Mouse (Mus musculus): ENCODE measurements around the gene 1600015I10Rik. TPM values are rescaled to one million over a fixed set of nuclear protein-coding genes. Genes with fewer than 3 reads are reported as not detected.
"Not testable (repeated sequence)": the region's sequence is repeated elsewhere in the genome, so short reads cannot be mapped to it uniquely, and the experiment has no call there.

Gene 1600015I10Rik
- polyA plus RNA-seq (2012; rRNA removed) = 0.08 and 0.13 TPM in 2 replicates

DNA sequence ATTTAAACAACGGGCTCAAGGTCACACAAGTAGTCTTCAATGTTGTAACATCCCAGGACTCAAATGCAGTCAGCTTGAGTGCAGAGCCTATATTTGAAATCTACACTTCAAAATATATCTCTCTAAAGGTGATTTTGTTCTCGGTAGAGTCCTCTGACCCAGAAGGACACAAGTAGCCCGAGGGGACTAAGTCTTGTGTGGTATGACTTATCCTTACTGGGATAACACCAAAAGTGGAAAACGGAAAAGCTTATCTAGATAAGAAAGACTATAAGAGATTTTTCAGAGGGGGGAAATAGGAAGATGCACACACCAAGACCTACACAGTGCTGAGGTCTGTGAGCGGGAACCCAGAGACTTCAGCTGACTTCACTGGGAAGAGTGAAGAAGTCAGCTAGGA is at the start of gene 1600015I10Rik:
Gene 1600015I10Rik, plus strand, starts transcription at position 301 of the 400 bp plus-strand sequence.
- no peak for DNase-seq (ENCODE audit: low read depth)

DNA sequence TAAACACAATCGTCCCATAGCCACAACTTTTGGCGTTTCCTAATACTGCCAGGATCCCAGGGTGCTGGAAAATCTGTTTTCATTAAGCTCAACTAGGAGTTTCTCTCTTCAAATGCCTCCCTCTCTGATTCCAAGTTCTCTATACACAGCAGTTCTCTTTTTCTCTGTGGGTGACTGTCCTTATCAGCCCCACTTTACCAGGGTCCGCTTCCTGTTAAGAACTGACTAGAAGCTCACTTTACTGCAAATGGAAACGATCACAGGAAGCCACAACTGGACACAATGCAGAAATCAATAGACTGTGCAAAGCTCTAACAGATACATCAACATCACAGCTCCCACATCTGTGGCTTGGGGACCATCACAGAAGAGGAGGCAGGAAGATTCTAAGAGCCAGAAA is 35.5 kb upstream of the 1600015I10Rik start:
- DNase-seq (ENCODE audit: low read depth) = no peak

DNA sequence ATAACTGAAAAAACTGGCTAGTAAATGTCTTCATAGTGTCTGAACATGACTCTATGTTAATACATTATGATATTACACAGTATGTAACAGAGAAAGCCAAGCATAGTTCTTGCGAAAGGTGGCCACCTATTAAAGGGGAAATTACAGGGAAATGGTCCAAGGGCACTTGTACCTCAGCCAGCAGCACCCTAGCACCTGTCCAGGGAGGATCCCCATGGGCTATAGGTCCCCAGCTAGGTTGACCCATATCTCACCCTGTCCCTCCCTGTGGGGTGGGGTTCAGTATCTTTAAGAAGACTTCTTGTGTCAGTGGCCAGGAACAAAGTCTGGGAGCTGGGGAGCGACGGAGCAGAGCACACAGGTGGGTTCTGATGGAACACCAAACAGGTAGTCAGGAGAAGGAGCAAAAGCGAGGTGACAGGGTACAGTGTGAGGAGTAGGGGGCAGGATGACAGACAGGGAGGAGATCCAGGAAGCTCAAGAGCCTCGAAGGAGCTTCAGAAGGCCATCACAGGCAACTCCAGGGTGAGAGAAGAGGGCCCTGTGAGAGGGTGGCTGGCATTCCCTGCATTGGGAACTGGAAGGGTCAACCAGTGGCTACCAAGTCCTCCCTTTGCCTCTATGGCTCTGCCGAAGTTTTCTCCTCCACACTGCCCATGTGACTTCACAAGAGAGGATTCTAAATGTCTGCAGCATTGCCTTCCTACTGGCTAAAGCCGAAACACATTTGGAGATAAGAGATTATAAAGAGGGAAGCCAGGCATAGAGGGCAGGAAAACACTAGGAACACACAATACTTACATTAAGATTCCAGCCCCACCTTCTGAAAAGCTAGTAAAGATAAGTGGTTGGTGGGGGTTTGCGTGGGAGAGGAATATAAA is 34.5 kb upstream of the 1600015I10Rik start:
- DNase-seq (ENCODE audit: low read depth) = no peak

DNA sequence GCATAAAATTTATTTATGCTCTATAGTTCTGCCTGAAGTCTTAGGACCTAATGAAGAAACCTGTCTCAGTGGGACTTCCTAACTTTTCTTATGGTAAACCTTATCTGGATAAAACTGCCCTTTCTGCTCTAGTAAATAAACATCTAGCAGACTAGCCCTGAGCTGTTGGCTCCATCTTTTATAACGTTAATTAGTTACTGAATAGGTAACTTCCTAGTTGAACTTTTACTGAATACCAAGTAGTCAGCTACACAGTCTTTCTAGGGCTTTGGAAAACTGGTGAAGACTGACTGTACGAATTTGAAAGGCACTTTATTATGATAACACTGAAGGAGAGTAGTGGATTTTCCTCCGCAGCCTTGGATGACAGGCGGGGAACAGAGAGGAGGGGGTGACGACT is 33.8 kb upstream of the 1600015I10Rik start:
- DNase-seq (ENCODE audit: low read depth) = no peak

DNA sequence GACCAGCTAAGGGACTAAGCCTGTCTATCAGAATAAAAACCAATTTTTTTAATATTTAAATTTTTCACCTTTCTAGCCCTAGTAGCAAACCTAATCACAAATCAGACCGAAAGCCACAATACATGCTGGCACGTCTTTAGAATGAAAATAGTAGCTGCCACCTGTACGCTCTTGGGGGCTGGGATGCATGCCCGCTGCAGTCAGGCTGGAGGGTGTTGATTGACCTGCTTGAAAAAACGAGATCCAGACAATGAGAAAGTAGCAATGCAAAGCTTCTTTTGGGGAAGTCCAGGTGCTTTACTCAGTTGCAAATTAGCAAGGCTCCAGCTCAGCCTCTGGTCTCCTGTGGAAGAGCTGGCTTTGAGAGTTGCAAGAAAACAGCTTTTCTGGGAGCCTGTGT is 32.7 kb upstream of the 1600015I10Rik start:
- no peak for DNase-seq (ENCODE audit: low read depth)

DNA sequence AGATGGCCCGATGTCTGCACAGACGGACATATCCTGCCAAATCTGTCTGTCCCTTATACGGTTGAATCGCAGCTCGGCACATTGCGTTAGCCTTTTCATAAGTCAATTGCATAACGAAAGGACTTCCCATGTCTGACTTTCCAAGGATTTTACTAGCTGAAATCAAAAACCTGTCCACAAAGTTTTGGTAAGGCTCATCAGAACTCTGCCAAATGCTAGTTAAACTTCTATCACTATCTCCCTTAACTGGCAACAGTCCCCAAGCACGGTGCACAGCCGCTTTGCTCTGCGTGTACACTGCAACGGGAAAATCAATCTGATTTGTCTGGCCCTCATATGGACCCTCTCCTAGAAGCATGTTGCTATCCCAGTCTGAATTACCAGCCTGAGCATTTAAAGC is 28.4 kb upstream of the 1600015I10Rik start:
- not testable (repeated sequence) for DNase-seq (ENCODE audit: low read depth)

DNA sequence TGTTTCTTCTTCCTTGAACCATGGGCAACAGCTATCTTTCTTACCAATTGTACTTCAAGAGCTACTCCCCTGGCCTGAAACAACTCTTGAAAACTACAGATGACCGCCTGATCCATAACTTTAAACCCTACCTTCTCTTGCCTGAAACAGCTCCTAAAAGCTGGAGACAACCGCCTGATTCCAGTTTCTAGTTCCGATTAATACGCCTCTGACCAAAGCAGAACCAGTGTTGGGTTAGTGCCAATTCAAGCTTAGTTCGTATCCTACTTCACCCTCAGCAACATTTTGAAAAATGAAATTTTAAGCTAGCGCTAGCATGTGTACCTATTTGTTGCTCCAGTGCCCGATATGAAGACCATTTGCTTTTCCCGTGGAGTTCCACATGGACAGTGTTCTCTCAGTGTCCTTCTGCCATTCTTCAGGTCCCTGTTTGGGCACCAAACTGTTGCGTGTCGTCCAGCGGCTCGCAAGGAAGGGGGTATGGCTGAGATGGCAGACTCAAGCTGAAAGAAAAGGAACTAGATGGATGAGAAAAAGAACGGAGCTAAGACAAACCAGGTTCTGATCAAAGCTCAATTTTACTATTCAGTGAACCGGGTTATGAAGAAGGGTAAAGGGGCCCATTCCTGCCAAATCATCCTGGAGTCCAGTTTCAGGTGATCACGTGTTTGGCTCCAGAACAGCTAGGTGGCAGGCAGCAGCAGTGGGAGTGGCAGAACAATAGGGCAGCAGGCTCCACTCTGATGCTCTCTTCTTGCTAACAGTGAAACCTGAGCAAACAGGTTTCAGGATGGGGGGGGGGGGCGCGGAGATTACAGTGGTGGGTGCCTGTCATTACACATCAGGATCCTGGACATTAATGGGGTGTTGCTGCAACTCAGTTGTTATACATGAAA is 26.9 kb upstream of the 1600015I10Rik start:
- DNase-seq (ENCODE audit: low read depth) = no peak

DNA sequence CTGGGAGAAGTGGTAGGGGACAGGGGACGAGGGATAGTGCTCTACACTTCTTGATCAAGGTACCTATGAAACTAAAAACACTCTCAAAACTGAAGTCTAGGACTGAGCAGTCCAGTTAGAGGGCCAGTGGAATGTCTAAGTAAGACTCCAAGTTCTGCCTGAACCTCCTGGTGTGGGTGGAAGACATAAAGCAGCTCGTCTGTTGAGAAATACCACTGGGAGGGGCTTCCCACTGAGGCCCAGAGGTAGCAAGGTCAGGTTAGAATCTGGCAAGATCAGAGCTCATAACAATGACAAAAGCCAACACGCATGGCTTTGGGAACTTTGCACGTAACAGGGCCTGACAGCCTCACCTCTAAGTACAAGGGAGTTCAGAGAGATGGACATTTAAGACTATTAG is 26.3 kb upstream of the 1600015I10Rik start:
- DNase-seq (ENCODE audit: low read depth) = peak; percentile 40

DNA sequence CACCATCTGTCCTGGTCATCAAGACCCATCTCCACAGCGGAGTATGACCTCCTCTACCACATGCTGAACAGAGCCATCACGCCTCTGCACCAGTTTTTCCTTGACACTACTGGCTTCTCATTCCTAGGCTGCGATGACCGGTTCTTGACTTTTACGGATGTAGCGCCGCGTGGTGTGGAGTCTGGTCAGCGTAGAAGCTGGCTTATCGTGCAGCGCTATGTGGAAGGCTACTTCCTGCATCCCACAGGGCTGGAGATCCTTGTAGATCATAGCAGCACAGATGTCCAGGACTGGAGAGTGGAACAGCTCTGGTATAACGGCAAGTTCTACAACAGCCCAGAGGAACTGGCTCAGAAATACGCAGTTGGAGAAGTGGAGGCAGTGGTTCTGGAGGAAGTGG is 24.1 kb upstream of the 1600015I10Rik start:
- no peak for DNase-seq (ENCODE audit: low read depth)

DNA sequence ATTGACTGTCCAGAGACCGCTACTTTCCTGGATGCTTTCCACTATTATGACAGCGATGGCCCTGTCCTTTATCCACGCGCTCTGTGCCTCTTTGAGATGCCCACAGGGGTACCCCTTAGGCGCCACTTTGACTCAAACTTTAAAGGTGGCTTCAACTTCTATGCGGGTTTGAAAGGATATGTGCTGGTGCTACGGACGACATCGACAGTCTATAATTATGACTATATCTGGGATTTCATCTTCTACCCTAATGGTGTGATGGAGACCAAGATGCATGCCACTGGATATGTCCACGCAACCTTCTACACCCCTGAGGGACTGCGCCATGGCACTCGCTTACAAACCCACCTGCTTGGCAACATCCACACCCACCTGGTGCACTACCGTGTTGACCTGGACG is 23.3 kb upstream of the 1600015I10Rik start:
- DNase-seq (ENCODE audit: low read depth) = no peak

DNA sequence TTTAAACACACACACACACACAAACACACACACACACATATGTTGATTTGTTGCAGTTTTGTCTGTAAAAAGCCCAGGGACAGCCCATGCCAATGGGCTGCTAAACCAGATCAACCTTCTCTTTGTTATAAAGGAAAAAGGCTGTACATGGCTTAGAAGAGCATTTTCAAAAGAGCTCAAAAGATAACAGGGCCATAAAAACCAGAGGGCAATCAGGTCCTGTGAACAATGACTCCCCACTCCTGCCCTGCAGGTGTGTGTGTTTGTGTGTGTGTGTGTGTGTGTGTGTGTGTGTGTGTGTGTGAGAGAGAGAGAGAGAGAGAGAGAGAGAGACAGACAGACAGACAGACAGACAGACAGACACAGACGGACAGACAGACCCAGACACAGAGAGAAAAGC is 20.5 kb upstream of the 1600015I10Rik start:
- DNase-seq (ENCODE audit: low read depth) = no peak

DNA sequence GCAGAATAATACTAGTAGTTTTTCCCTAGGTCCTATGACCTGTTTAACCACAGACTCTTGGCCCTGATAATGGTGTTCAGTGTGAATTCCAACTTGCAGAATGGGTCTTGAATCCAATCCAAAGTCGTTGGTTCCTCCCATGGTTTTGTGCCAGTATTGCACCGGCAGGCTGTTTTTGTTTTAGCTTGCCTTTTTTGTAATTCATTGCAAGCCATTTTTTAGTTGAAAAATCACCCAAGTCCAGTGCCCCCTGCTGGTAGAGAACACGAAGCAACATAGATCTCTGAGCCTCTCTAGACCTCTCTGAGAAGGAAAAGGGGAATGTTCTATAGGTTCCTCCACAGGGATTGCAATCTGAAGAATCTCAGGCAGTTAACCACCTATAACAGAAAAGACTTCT is 17.7 kb upstream of the 1600015I10Rik start:
- DNase-seq (ENCODE audit: low read depth) = no peak

DNA sequence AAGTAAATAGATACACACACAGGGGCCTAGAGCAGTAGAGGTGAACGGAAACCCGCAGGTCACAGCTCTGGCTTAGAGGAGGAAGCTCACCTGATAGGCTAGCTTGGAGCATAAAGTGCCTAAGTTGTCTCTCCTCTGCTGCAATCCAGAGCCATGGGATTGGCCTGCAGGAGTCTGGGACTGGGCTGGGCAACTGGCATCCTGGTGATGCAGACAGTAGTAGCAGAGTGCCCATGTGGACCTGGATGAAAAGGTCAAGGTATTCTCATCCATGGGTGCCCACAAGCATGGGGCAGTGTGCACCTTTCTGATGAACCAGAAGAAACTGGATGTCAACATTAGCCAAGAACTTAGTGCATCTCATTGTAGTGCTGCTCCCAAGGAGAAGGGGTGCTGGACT is 16.1 kb upstream of the 1600015I10Rik start:
- no peak for DNase-seq (ENCODE audit: low read depth)

DNA sequence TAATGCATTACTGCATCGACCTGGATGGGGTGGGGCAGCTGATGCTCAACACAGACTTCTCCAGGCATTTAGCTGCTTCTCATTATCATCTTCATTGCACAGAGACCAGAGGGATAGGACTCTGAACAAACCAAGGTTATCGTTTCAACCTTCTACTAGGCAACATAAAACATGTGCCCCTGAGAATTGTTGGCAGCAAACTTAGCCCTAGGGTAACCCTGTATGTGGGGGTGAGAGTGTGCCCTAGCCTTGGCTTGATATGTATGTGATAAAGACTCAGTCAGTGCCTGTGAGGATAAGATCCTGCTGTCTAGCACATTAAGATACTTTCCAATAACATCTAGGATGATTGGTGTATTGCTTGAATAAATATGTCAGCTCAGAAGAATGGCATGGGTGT is 19.9 kb downstream of the 1600015I10Rik start:
- no peak for DNase-seq (ENCODE audit: low read depth)

DNA sequence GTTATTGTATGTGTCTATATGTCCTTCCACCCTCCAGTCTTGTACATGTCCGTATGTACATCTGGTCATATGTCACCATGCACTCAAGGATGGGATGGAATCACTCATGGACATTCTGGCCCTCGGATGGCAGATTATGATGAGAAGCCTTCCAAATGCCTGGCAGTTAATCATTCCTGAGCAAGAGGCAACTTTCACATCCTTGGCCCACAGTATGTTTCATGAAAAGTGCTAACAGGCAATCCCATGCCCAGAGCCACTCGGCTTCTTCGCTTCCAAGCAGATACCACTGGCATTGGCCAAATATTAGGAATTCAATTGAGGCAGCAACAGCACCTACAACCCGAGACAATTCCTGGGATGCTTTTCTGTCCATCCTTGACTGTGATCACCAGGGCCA is 21.0 kb downstream of the 1600015I10Rik start:
- no peak for DNase-seq (ENCODE audit: low read depth)

DNA sequence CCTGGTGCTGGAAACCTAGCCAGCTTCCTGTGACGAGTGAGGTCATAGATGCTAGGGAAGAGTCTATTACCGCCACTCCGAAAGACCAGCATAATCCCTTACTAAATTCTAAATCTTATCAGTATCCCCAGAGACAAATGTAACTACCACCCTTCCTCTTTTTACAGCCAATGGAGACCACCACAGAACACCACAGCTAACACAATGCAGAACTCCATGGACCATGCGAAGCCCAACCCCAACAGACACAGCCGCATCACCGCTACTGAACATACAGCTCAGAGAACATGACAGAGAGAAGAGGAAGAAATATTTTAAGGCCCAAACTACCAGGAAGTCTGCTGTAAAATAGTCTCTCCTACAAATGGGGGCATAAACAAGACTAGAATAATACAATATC is 21.9 kb downstream of the 1600015I10Rik start:
- no peak for DNase-seq (ENCODE audit: low read depth)

DNA sequence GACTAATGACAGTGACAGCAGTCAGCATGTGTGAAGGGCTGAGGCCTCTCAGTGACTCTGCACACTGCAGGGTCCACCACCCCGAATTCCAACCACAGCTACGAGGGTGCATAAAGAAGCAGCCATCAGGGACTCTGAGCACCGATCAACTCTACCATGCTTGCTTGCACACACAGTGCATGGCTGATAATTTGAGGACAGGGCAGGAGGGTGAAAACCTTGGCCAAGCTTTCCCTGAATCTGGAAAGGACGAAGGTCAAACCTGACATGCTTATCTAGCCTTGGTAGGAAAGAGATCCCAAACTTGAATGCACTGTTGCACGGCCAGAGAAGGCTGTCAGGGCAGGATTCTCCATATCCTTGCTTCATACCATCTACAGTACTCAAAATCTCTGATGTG is 23.5 kb downstream of the 1600015I10Rik start:
- no peak for DNase-seq (ENCODE audit: low read depth)

DNA sequence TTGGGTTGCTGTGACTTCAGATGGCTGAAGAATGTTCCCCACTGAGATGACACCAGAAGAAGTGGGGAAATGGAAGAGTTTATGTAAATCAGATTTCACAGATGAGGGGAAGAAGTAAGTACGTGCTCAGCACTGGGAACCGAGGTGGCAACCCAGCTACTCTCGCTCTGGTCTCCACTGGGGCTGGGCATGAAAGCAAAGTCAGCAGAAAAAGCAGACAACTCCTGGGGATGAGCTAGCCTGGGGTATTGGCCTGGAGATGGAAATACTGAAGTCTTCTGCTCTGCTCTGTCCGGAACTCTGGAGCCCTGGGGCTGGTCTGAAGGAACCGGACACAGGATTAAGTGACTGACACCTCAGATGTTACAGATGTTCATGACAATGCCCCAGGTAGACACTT is 24.5 kb downstream of the 1600015I10Rik start:
- DNase-seq (ENCODE audit: low read depth) = no peak

DNA sequence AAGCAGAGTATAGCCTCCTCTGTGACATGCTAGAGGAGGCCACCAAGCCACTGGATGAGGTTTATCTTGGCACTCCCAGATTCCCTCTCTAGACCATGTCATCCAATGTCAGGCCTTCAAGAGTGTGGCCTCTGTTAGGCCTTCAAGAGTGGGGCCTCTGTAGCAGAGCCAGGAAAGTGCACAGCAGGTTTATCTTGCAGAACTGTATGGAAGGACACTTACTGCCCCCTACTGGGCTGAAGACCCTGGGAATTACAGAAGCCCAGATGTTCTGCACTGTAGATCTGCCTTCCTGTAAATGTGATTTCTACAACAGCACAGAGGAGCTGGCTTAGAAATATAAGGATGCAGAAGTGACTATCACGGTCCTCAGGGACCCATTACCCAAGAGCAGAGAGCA is 25.3 kb downstream of the 1600015I10Rik start:
- DNase-seq (ENCODE audit: low read depth) = no peak

DNA sequence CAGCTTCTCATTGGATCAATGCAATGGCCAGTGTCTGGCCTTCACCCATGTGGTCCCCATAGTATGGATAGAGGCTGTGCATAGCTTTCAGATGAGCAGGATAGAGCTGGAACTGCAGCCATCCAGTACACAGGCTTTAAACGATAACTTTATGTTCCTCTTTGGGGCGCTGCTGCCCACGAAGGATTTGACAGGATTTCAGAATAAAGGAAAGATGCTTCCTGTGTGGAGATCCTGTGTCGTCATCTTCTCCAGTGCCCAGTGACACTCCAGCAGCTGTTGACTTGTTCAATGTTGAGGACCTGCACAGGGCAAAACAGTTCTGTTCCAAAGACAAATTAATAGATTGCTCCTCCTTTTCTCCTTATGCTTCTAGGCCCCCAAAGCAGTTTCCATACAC is 27.1 kb downstream of the 1600015I10Rik start:
- no peak for DNase-seq (ENCODE audit: low read depth)

DNA sequence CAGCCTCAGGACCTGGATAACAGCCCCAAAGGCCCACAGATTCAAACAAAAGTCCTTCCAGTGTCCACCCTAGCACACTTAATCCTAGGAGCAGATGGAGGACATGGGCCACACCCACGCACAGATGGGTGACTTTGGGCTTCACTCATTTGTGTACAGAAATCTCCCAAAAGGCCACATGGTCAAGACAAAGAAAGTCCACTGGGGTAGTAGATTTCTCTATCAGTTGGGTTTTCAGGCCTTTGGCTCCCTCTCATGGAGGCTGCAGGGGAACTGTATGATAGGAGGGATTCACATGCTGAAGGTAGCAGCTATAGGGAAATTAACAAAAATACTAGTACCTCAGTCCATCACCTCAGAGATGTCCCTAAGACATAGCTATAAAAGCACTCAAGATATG is 28.4 kb downstream of the 1600015I10Rik start:
- no peak for DNase-seq (ENCODE audit: low read depth)

DNA sequence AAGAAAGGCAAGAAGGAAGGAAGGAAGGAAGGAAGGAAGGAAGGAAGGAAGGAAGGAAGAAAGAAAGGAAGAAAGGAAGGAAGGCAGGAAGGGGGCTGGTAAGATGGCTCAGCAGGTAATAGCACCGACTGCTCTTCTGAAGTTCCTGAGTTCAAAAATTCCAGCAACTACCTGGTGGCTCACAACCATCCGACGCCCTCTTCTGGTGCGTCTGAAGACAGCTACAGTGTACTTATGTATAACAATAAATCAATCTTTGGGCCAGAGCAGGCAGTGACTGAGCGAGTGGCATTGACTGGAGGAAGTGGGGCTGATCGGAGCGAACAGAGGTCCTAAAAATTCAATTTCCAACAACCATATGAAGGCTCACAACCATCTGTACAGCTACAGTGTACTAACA is 29.5 kb downstream of the 1600015I10Rik start:
- DNase-seq (ENCODE audit: low read depth) = not testable (repeated sequence)

DNA sequence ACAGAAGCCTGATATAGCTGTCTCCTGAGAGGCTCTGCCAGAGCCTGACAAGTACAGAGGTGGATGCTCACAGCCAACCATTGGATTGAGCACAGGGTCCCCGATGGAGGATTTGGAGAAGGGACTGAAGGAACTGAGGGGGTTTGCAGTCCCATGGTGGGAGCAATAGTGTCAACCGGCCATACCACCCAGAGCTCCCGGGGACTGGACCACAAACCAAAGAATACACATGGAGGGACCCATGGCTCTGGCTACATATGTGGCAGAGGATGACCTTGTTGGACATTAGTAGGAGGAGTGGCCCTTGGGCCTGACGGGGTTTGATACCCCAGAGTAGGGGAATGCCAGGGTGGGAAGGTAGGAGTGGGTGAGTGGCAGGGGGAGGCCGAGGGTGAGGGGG is 37.0 kb downstream of the 1600015I10Rik start:
- DNase-seq (ENCODE audit: low read depth) = not testable (repeated sequence)
